Mouse (Mus musculus): ENCODE measurements around the gene Pcnx3. TPM values are rescaled to one million over a fixed set of nuclear protein-coding genes. Genes with fewer than 3 reads are reported as not detected.

Gene Pcnx3
- total RNA-seq, 2 experiments from 2014 or later = 66.1 to 83.1 TPM

- intact Hi-C loops (cut with DNase I) = no loop called here
- no peak for DNase-seq (ENCODE audit: low spot score in 2 of 2)
Measured at GRCm38 (mm10) chr19:5651502-5652274, 37.0 kb downstream of the Pcnx3 start.

DNA sequence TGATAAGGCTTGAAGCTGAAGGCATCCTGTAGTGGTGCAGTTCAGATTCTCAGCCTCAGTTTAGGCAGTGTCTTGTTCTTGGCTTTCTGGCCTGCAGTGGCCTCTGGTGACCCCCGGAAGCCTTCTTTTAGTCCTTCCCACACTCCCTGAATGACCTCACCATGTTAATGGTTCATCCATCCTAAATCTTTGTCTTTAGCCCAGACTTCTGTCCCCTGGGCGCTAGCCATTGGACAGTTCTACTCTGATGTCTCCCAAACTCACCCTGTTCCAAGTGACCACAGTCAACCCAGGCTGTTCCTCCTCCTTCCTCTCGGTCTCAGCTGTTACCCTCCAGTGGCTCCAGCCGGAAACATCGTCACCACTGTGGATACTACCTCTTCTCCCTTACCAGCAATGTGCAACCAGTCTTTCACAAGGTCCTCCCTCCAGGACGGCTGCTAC is 39.4 kb downstream of the Pcnx3 start:
- intact Hi-C loops (cut with DNase I) = loop anchor here (5.0 kb wide), 1 partner anchor 42 kb away; no protein-coding TSS in a partner anchor

GRCm38 (mm10) chr19:5648401-5649297 is 40.1 kb downstream of the Pcnx3 start:
- peak; percentile 80 to 82 for DNase-seq (ENCODE audit: low spot score in 2 of 2)
- intact Hi-C loops (cut with DNase I) = loop anchor here (5.0 kb wide), 1 partner anchor 41 kb away; no protein-coding TSS in a partner anchor

More for the DNA sequence above, 39.4 kb downstream of the Pcnx3 start:
- no peak for DNase-seq (ENCODE audit: low spot score in 2 of 2)

DNA sequence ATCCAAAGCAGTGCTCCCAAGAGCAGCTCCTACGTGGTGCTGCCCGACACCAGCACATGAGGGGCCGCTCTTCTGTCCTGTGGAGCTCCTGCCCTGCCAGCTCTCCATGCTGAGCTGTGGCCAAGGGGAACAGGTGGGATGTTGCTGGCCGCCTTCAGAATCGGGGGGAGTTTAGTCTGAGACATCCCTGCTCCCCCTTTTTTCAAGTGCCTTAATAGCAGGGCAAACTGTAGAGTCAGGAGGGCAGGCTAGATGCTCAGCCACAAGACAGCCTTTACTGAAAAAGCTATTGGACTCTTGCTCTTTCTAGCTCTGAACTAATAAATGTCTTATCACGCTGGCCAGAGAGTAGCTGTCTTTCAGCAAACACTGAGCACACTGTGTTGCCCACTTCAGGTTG is 40.9 kb downstream of the Pcnx3 start:
- DNase-seq (ENCODE audit: low spot score in 2 of 2) = no peak
- intact Hi-C loops (cut with DNase I) = loop anchor here (5.0 kb wide), 1 partner anchor 40 kb away; no protein-coding TSS in a partner anchor

GRCm38 (mm10) chr19:5646731-5647330 is 41.9 kb downstream of the Pcnx3 start:
- no peak for DNase-seq (ENCODE audit: low spot score in 2 of 2)
- intact Hi-C loops (cut with DNase I) = loop anchor here (5.0 kb wide), 1 partner anchor 40 kb away; no protein-coding TSS in a partner anchor

DNA sequence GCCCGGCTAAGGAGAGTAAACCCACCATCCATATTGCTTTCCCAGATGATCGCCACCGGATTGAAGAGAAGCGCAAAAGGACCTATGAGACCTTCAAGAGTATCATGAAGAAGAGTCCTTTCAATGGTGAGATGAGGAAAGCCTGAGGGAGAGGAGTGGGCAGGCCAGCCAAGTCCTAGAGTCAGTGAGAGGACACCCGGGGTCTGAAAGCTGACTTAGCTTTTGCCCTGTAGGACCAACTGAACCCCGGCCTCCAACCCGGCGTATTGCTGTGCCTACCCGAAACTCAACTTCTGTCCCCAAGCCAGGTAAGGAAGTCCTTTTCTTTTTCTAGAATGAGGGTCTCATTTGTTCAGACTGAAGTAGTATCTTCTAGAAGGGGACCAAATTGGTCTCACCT is 43.4 kb downstream of the Pcnx3 start:
- intact Hi-C loops (cut with DNase I) = loop anchor here (5.0 kb wide), 1 partner anchor 38 kb away; no protein-coding TSS in a partner anchor
- DNase-seq (ENCODE audit: low spot score in 2 of 2) = no peak

- no peak for DNase-seq (ENCODE audit: low spot score in 2 of 2)
- intact Hi-C loops (cut with DNase I) = no loop called here
Measured at GRCm38 (mm10) chr19:5641641-5642040, 47.1 kb downstream of the Pcnx3 start.

- intact Hi-C loops (cut with DNase I) = no loop called here
- DNase-seq (ENCODE audit: low spot score in 2 of 2) = no peak
Measured at GRCm38 (mm10) chr19:5641021-5641420, 47.7 kb downstream of the Pcnx3 start.

DNA sequence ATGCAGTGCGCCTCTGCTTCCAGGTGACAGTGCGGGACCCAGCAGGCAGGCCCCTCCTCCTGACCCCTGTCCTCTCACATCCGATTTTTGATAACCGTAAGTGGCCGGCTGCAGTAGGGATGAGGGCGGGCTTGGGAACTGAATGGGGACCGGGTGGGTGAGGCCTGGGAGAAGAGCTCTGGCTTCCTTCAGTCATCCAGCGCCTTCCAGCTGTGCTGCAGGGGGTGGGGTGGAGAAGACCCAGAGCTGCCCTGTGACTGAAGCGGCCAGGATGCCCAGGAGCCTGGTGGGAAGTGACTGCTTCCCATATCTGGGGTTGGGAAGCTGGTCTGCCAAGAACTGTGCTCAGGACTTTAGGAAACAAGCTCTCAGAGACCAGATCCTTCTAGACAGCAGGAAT is 48.4 kb downstream of the Pcnx3 start:
- intact Hi-C loops (cut with DNase I) = no loop called here
- DNase-seq (ENCODE audit: low spot score in 2 of 2) = no peak

DNA sequence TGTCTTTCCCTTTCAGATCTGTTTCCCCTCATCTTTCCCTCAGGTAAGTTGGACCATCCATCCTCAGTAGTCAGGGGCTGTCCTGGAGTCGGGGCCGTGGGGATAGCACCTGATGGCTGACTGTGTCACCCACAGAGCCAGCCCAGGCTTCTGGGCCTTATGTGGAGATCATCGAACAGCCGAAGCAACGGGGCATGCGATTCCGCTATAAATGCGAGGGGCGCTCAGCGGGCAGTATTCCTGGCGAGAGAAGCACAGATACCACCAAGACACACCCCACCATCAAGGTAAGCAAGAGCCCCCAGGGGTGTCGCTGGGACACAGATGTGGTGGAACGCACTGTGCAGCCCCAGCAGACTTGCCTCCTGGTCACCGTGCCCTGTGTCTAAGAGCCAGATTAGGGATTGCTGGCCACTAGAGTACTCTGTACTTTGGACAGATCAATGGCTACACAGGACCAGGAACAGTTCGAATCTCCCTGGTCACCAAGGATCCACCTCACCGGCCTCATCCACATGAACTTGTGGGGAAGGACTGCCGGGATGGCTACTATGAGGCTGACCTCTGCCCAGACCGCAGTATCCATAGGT is 50.2 kb downstream of the Pcnx3 start:
- intact Hi-C loops (cut with DNase I) = loop anchor here (5.0 kb wide), 1 partner anchor 71 kb away; the partner anchor contains the start of gene Ap5b1
- no peak for DNase-seq (ENCODE audit: low spot score in 2 of 2)

DNA sequence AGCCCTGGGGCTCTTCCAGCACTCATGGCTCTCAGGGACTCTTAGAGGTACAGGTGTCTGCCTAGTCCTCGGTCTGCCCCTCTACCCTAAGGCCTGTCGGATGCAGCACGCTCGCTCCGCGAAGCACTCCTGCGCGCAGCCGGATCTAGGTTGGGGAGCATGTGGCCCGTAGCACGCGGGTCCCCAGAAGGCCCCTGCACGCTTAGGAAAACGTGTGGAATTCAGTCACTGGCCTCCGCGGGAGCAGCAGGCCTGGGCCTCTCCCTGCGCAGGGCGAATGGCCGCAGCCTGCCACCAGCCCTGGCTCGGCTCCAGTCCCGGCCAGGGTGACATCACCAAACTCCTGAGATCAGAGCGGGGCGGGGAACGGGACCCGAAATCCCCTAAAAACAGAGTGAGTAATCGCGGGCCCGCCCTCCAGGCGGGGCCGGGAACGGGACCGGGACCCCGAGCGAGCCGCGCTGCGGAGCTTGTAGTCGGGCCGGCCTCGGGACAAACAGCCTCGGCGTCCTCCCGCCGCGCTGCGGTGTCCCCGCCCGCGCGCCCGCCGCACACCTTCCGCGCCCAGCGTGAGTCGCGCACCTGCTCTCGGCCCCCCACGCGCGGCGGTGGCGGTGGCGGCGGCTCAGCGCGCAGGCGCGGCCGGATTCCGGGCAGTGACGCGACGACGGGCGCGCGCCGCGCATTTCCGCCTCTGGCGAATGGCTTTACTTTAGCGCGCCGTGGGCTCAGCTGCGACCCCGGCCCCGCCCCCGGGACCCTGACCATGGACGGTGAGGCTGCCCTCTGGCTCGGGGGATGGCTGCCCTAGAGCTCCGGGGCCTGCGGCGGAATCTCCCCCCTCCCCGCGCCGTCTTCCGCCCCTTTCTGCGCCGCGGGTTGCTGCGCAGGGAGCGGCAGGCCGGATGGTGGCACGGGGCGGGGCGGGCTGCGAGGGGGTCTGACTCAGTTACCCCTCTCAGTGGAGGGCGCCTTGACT is 51.4 kb downstream of the Pcnx3 start, which contains the start of gene Rela:
Gene Rela (plus strand): TSS at position 415 of the 979 bp plus-strand sequence.
- intact Hi-C loops (cut with DNase I) = loop anchor here (5.0 kb wide), 1 partner anchor 70 kb away; the partner anchor contains the start of gene Ap5b1
- peak; percentile 90 to 95 for DNase-seq (ENCODE audit: low spot score in 2 of 2)

DNA sequence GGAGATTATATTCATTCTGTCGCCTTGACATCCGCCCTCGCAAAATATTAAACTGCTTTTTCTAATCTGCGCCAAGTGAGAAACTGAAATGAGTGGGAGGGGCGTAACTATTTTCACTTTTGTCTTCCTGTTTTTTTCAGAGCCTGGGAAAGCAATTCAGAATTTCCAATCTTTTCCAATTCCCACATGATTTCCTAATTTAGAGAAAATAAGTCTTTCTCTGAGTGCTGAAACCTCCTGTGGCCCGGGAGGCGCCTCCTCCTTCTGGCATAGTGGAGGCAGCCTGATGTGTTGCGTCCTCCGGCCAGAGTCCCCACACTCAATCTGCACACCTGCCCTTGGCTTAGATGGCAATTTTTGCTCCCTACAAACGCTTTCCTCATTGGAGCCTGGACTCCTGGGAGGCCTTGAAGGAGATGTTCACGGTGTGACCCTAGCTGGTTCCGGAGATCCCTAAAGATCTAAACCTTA is 52.1 kb downstream of the Pcnx3 start:
- DNase-seq (ENCODE audit: low spot score in 2 of 2) = peak; percentile 43 to 46
- intact Hi-C loops (cut with DNase I) = loop anchor here (5.0 kb wide), 1 partner anchor 69 kb away; the partner anchor contains the start of gene Ap5b1

DNA sequence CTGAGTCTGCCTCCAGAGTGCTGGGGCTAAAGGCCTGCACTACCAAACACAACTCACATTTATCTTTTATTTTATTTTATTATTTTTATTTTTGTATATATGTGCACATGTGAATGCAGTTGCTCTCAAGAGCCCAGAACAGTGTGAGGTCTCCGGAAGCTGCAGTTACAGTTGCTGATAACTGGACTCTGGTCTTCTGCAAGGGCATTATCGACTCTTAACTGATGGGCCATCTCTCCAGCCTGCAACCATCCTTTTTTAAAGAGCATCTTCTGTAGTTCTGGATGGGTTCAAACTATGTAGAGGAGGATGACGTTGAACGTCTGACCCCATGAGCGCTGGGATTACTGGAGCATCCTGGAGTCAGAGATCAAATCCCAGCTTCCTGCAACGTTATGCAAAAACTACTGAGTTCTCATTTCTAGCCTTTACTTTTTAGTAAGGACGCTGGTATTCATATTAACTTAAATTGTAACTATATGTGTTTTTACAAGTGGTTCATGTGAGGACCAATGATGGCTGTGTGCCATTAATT is 52.6 kb downstream of the Pcnx3 start:
- no peak for DNase-seq (ENCODE audit: low spot score in 2 of 2)
- intact Hi-C loops (cut with DNase I) = loop anchor here (5.0 kb wide), 1 partner anchor 69 kb away; the partner anchor contains the start of gene Ap5b1

DNA sequence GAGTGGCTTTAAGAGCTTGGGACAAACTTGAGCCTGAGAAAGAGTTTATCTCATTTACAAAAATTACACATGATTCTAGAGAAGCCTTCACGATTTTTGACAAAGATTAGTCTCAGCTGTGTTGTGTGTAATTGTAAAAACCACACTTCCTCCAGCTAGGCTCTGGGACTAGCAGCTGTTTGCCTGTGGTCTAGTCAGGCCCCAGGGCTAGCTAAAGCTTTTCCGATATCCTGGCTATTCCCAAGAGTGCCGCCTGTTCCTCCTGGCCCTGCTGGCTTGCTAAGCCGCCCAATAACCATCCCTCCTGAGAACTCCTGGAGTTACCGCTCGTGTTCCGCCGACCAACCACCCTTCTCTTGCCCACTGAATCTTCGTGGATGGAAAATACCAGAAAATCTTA is 56.6 kb downstream of the Pcnx3 start:
- DNase-seq (ENCODE audit: low spot score in 2 of 2) = no peak
- intact Hi-C loops (cut with DNase I) = no loop called here

GRCm38 (mm10) chr19:5629907-5630306 is 58.8 kb downstream of the Pcnx3 start:
- intact Hi-C loops (cut with DNase I) = no loop called here
- no peak for DNase-seq (ENCODE audit: low spot score in 2 of 2)

DNA sequence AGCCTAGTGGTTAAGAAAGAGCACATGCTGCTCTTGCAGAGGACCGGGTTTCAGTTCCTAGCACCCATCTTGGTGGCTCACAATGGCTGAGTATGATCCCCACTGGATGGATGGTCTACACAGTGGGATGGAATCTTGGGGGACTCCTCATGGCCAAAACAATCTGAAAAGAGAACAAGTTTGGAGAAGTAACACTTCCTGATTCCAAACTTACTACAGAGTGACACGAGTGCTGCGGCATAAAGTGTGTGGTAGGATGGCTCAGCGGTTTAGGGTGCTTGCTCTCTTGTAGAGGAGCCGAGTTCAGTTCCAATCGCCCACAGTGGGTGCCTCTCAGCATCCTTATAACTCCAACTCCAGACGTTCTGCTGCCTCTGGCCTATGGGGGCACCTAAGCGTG is 63.4 kb downstream of the Pcnx3 start:
- no peak for DNase-seq (ENCODE audit: low spot score in 2 of 2)
- intact Hi-C loops (cut with DNase I) = no loop called here

DNA sequence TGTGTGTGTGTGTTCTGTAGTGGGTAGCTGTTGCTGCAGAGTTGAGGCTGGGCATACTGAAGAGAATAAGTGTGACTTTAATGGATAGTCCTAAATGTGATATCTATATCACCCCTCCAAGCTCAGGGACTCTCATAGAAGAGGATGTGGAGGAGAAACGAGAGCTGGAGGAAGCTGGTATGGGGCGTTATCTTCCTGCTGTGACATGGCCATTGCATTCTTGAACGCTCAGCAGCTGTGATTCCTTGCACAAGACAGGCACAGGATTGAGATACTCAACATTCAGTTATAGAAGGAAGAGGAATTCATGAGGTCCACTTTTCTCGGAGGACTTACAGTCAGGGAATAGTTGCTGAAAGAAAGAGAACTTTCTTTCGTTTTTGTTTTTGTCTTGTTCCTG is 66.8 kb downstream of the Pcnx3 start:
- DNase-seq (ENCODE audit: low spot score in 2 of 2) = no peak
- intact Hi-C loops (cut with DNase I) = loop anchor here (5.0 kb wide), 1 partner anchor 40 kb away; no protein-coding TSS in a partner anchor
